Mouse (Mus musculus) myocyte (in vitro differentiated cells): ENCODE measurements around the gene Sgcb.

Experiments
- E2F4 ChIP-seq: IDR thresholded peaks from one replicate; pipeline ENCODE4 v1.6.1; 2011; ENCODE audit warnings: mild to moderate bottlenecking, control low read depth, moderate library complexity; ENCODE audit not compliant: insufficient read depth
- MYOD1 ChIP-seq, 3 experiments: IDR thresholded peaks; one replicate each; pipeline ENCODE4 v1.6.1; 2011; ENCODE audit warnings: control low read depth in 2 of 3, low read depth in 2 of 3, mild to moderate bottlenecking in 2 of 3, moderate library complexity in 1 of 3; ENCODE audit not compliant: insufficient read length in 2 of 3, control insufficient read depth in 1 of 3
- POLR2A ChIP-seq: IDR thresholded peaks from one replicate; pipeline ENCODE4 v1.6.1; 2011; ENCODE audit warnings: low read depth, mild to moderate bottlenecking, control low read depth, moderate library complexity; ENCODE audit not compliant: insufficient read length
- POLR2AphosphoS2 ChIP-seq: IDR thresholded peaks from one replicate; pipeline ENCODE4 v1.6.1; 2011; ENCODE audit warnings: low read depth, control low read depth; ENCODE audit not compliant: insufficient read length
- SRF ChIP-seq: IDR thresholded peaks from one replicate; pipeline ENCODE4 v1.6.1; 2011; ENCODE audit warnings: low read depth; ENCODE audit not compliant: control insufficient read depth, insufficient read length
- USF1 ChIP-seq: IDR thresholded peaks from one replicate; pipeline ENCODE4 v1.6.1; 2011; ENCODE audit warnings: low read depth, mild to moderate bottlenecking, control low read depth, moderate library complexity

GRCm38 (mm10) chr5:73637337-73638107 lies 10.1 kb downstream of the Sgcb start:
- no peak for TF ChIP-seq MYOD1 (IDR thresholded peaks at IDR 0.05; ENCODE audit: control insufficient read depth in 1 of 3, insufficient read length in 2 of 3, low read depth in 2 of 3)
- TF ChIP-seq USF1, result no peak
- TF ChIP-seq SRF, result no peak
- no peak for TF ChIP-seq E2F4
- TF ChIP-seq POLR2A, result no peak
- no peak for TF ChIP-seq POLR2AphosphoS2
